Mouse (Mus musculus) lung, postnatal 25 days (tissue): ENCODE data around the gene Pebp1.

Experiments used
- DNase-seq: peaks from one replicate; pipeline ENCODE4 v3.0.0; 2022; ENCODE audit warnings: low spot score

Pebp1 gene

GRCm38 (mm10) chr5:117240321-117240731, 47.1 kb downstream of the Pebp1 start:
- no peak for DNase-seq

GRCm38 (mm10) chr5:117239106-117239505, 48.3 kb downstream of the Pebp1 start:
- DNase-seq = no peak

GRCm38 (mm10) chr5:117236540-117236939, 50.9 kb downstream of the Pebp1 start:
- DNase-seq = no peak
